Mouse (Mus musculus) liver, embryonic 14.5 days (tissue): ENCODE results near the gene Medag.

Experiments
- CTCF ChIP-seq: IDR thresholded peaks from 2 replicates; pipeline ENCODE4 v1.5.1; 2016; ENCODE audit warnings: antibody characterized with exemption, low read depth, control low read depth
- EP300 ChIP-seq: IDR thresholded peaks from 2 replicates; pipeline ENCODE4 v1.6.1; 2016; ENCODE audit warnings: antibody characterized with exemption, low read depth

GRCm38 (mm10) chr5:149385228-149385961 is 26.2 kb upstream of the Medag start:
- no peak for TF ChIP-seq CTCF
- TF ChIP-seq EP300: no peak
